In the genomic region with DNA sequence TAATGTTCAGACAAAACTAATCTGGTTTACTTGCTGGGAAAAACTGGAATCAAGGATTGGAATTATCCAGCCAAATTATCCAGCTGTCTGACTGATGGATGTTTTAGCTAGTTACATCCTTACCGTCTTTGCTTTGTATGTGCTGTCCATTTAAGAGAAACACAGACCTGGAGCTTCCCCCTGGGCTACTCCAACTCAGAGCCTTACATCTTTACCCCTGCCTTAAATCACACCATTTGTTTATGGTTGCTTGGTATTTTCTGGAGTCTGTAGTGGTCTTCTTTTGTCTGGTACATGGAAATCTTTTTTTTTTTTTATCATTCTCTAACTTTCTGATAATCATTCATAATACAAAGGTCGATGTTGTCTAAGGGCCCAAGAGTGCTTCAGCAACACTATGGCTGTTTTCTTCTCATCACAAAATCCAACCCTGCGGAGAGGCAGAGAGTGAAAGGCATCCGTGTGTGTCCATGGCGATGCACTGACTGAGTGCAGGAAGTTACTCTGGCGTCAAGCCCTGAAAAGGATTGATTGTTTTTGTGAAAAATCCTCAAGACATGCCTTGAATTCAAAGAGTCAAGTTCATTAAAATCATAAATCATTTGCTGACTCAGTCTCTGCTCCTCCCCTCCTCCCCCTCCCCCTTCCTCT, we compare ENCODE assay signal across 13 mouse cellular contexts. TPM values are rescaled to one million over a fixed set of nuclear protein-coding genes. Genes with fewer than 3 reads are reported as not detected.
DNase-seq lines count a peak whose midpoint lies in the region; ATAC-seq lines count a peak whose summit lies in the region.
"Had no signal": no experiment of that assay in that cellular context is flagged by ENCODE, and none has a peak within 500 bp of the region (broad histone marks: within the 10 kb centered on the region; RNA-seq: fewer than 3 reads in every experiment).

No protein-coding gene starts in this region.

- no peak overlapping the region for H3K27ac ChIP-seq in midbrain, embryonic 11.5 days (ENCODE audit: low read depth, low read length)
- H3K27ac ChIP-seq: embryonic facial prominence, embryonic 12.5 days; liver, embryonic 15.5 days had no signal

- peak; percentile 36 for DNase-seq in embryo, embryonic 10 days (ENCODE audit: low spot score)
- DNase-seq in embryo, embryonic 9.5 days (ENCODE audit: extremely low spot score) = no peak
- peak; percentile 53 for DNase-seq in Muller cell, postnatal 12 days (ENCODE audit: inconsistent ontology term)
- peak; percentile 37 for DNase-seq in embryo, embryonic 11 days
- DNase-seq in midbrain, embryonic 11.5 days (ENCODE audit: low spot score, missing footprints) = no peak
- no peak for DNase-seq in spleen, adult 12 weeks (ENCODE audit: low spot score)
- DNase-seq in kidney, postnatal 4 days = no peak
- DNase-seq in urinary bladder, postnatal 14 days (ENCODE audit: low spot score) = no peak
- DNase-seq: gastrocnemius, postnatal 10 days; heart, postnatal 10 days; right cerebral cortex, adult 18-20 months had no signal

- no peak overlapping the region for H3K4me2 ChIP-seq in midbrain, embryonic 11.5 days
- H3K4me2 ChIP-seq: embryonic facial prominence, embryonic 12.5 days; liver, embryonic 15.5 days had no signal

- ATAC-seq in midbrain, embryonic 11.5 days (ENCODE audit: low FRiP score) = peak; percentile 69

- H3K9ac ChIP-seq in midbrain, embryonic 11.5 days (ENCODE audit: low read length) = no peak overlapping the region
- H3K9ac ChIP-seq: embryonic facial prominence, embryonic 12.5 days; liver, embryonic 15.5 days had no signal

- no peaks in the 10 kb centered on the region for H3K9me3 ChIP-seq in midbrain, embryonic 11.5 days (ENCODE audit: control insufficient read depth, low read length)
- H3K9me3 ChIP-seq: embryonic facial prominence, embryonic 12.5 days; liver, embryonic 15.5 days had no signal

- peaks cover 11% of the 10 kb centered on the region; the same call in 1 of the 2 replicates for H3K4me1 ChIP-seq in midbrain, embryonic 11.5 days (ENCODE audit: control insufficient read depth, insufficient read depth, low read length)
- H3K4me1 ChIP-seq: embryonic facial prominence, embryonic 12.5 days; liver, embryonic 15.5 days had no signal

- H3K4me3 ChIP-seq in midbrain, embryonic 11.5 days (ENCODE audit: low read depth, low read length) = no peak overlapping the region
- H3K4me3 ChIP-seq: embryonic facial prominence, embryonic 12.5 days; liver, embryonic 15.5 days had no signal

- H3K36me3 ChIP-seq in midbrain, embryonic 11.5 days (ENCODE audit: control insufficient read depth, insufficient read depth, low read length) = no peaks in the 10 kb centered on the region
- H3K36me3 ChIP-seq: embryonic facial prominence, embryonic 12.5 days; liver, embryonic 15.5 days had no signal

- WGBS in midbrain, embryonic 11.5 days = 41% methylated on average over 6 of the region's 6 CpGs

- no peaks in the 10 kb centered on the region for H3K27me3 ChIP-seq in midbrain, embryonic 11.5 days (ENCODE audit: control insufficient read depth, insufficient read depth, low read length)
- H3K27me3 ChIP-seq: embryonic facial prominence, embryonic 12.5 days; liver, embryonic 15.5 days had no signal

RNA-seq across cellular contexts. Expression of gene Ptprz1, which starts 34.1 kb away (rescaled TPM):
- 31.9 and 39.4 TPM in 2 replicates for polyA plus RNA-seq in midbrain, embryonic 11.5 days (2014; fragmentation: Nextera tagmentation; extraction: Ambion mirVana)

Comparison
In these comparisons a context has a peak if more than half of its experiments do, and no peak if none do; other contexts are left out.
1. DNase-seq: peak in embryo, embryonic 10 days (single experiment), Muller cell, postnatal 12 days (single experiment) and embryo, embryonic 11 days (single experiment); none in embryo, embryonic 9.5 days (single experiment), midbrain, embryonic 11.5 days (single experiment), spleen, adult 12 weeks (single experiment), kidney, postnatal 4 days (0 of 2) and urinary bladder, postnatal 14 days (single experiment).